Mouse (Mus musculus) G1E (cell line): ENCODE results near the gene Hnrnpf.

Experiments used
- CTCF ChIP-seq: IDR thresholded peaks from 2 replicates; pipeline ENCODE4 v1.5.1; 2012; ENCODE audit warnings: low read depth, low read length, inconsistent platforms, mixed read lengths
- GATA1 ChIP-seq: IDR thresholded peaks from 2 replicates; pipeline ENCODE4 v1.6.1; 2012; ENCODE audit warnings: borderline replicate concordance, low read length, inconsistent platforms, mixed read lengths
- GATA2 ChIP-seq: IDR thresholded peaks from 2 replicates; pipeline ENCODE4 v1.6.1; 2012; ENCODE audit warnings: low read depth, low read length, inconsistent platforms, borderline replicate concordance
- TAL1 ChIP-seq: conservative IDR thresholded peaks from 2 replicates; pipeline ENCODE4 v1.6.1; 2012; ENCODE audit warnings: low read depth, low read length, inconsistent platforms, mixed read lengths

GRCm38 (mm10) chr6:117881997-117882396 lies 18.1 kb upstream of the Hnrnpf start:
- no peak for TF ChIP-seq CTCF
- no peak for TF ChIP-seq TAL1
- no peak for TF ChIP-seq GATA1
- no peak for TF ChIP-seq GATA2
